Mouse (Mus musculus) adipose tissue, adult 10 weeks (tissue): ENCODE results near the gene Pip. TPM values are rescaled to one million over a fixed set of nuclear protein-coding genes. Genes with fewer than 3 reads are reported as not detected.

Experiments
- polyA plus RNA-seq: library from polyadenylated mRNA; stranded (reverse); fragments of 350-450 nt; fragmentation: Illumina TruSeq; extraction: RNeasy Lipid Tissue Mini Kit (QIAGEN cat#74804); gene quantifications from one replicate; pipeline ENCODE4 v1.2.3, GENCODE M21; 2014; ENCODE audit warnings: low read depth, low replicate concordance

Pip gene
- polyA plus RNA-seq = not detected

GRCm38 (mm10) chr6:41847235-41847634 lies at the start of gene Pip:
TSS of gene Pip (plus strand) at chr6:41847535.

GRCm38 (mm10) chr6:41852689-41853088 lies 5.4 kb downstream of the Pip start, which contains the start of gene Sval2:
TSS of gene Sval2 (plus strand) at chr6:41852989.

Other genes with a start within 250 kb of the Pip start
- 29.8 TPM for gene Ephb6, start 242.1 kb upstream of the Pip start, polyA plus RNA-seq
- gene Trpv6, start 211.1 kb upstream of the Pip start, polyA plus RNA-seq = 27.6 TPM
- not detected for gene Trpv5, start 166.8 kb upstream of the Pip start, polyA plus RNA-seq
- 11.7 TPM for gene Llcfc1, start 163.1 kb upstream of the Pip start, polyA plus RNA-seq
- gene Kel, start 143.2 kb upstream of the Pip start, polyA plus RNA-seq = not detected
- gene Olfr459, start 72.4 kb upstream of the Pip start, polyA plus RNA-seq = not detected
- not detected for gene Sval2, start 5.5 kb downstream of the Pip start, polyA plus RNA-seq
- gene Sval1, start 104.1 kb downstream of the Pip start, polyA plus RNA-seq = not detected
- gene Sval3, start 120.6 kb downstream of the Pip start, polyA plus RNA-seq = not detected
- not detected for gene Sva, start 190.9 kb downstream of the Pip start, polyA plus RNA-seq